Mouse (Mus musculus): ENCODE measurements around the gene Vmn2r60. TPM values are rescaled to one million over a fixed set of nuclear protein-coding genes. Genes with fewer than 3 reads are reported as not detected.

Gene Vmn2r60
- under 1 TPM in 1 of 2 experiments, not detected in 1; under 0.01 TPM for polyA plus RNA-seq (2012; fragmentation: generic; extraction: Trizol)

DNA sequence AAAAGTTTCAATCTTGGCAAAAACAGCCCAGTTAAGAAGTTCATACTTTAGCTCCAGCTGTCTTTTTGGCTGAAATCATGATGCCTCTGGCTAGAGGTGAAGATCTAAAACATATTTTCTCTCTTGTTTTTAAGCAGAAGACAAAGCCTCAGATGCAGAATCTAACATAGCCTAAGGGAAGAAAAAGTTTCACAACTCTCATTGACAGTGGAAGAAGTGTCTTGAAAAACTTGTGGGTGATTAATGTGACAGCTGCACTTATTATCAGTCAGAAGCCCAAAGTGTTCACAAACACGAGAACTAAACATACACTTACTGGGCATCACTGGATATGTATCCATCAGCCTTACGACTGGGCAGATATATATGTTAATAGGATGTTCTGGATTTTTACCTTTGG, at the start of gene Vmn2r60:
Gene Vmn2r60, plus strand, starts transcription at position 301 of the 400 bp plus-strand sequence.

DNA sequence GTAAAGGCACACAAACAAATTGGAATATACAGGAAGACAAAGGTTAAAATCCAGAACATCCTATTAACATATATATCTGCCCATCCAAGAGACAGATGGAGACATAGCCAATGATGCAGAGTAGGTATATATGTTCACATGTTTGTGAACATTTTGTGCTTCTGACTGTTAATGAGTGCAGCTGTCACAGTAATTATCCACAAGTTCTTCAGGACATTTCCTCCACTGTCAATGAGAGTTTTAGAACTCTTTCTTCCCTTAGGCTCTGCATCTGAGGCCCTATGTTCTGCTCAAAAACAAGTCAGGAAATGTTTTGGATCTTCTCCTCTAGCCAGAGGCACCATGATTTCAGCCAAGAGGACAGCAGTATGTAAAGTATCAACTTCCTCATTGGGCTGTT, 48.6 kb upstream of the Vmn2r60 start, which contains the start of gene Vmn2r59:
Gene Vmn2r59, minus strand, starts transcription at position 101 of the 400 bp plus-strand sequence.

Other genes starting within 250 kb of the Vmn2r60 start
- not detected for gene Vmn2r58, start 235.1 kb upstream of the Vmn2r60 start, polyA plus RNA-seq (2012; fragmentation: generic; extraction: Trizol)
- not detected for gene Vmn2r59, start 48.7 kb upstream of the Vmn2r60 start, polyA plus RNA-seq (2012; fragmentation: generic; extraction: Trizol)
- gene Vmn2r61, start 152.3 kb downstream of the Vmn2r60 start, polyA plus RNA-seq (2012; fragmentation: generic; extraction: Trizol), result not detected